Mouse (Mus musculus): ENCODE measurements around the gene Rps18. TPM values are rescaled to one million over a fixed set of nuclear protein-coding genes. Genes with fewer than 3 reads are reported as not detected.

Gene Rps18
- polyA plus RNA-seq, 2 experiments = 1,098 to 1,411 TPM

- H3K4me1 ChIP-seq (replicated peaks; ENCODE audit: control insufficient read depth in 2 of 2, insufficient read depth in 2 of 2, low read length in 1 of 2) = peaks cover 9 to 17% of the 10 kb centered on the region in 2 experiments
- DNase-seq (ENCODE audit: low read depth in 3 of 3, low spot score in 3 of 3) (no peak), ATAC-seq (ENCODE audit: insufficient read depth) (no peak)
- no peaks in the 10 kb centered on the region for H3K27me3 ChIP-seq (ENCODE audit: control insufficient read depth, insufficient read depth, low read length)
- H3K27ac ChIP-seq = no peak overlapping the region
- WGBS (ENCODE audit: insufficient replicate concordance) = 77% methylated on average over 19 of the region's 19 CpGs
- TF ChIP-seq EP300 (IDR thresholded peaks at IDR 0.05; ENCODE audit: low read depth) = no peak
- TF ChIP-seq CTCF (IDR thresholded peaks at IDR 0.05; ENCODE audit: low read depth) = no peak
- H3K36me3 ChIP-seq (replicated peaks; ENCODE audit: control insufficient read depth, insufficient read depth, low read depth) = peaks cover 23% of the 10 kb centered on the region
- H3K4me2 ChIP-seq (ENCODE audit: low read depth) = no peak overlapping the region
- no peak overlapping the region for H3K9ac ChIP-seq (replicated peaks)
- no peak overlapping the region for H3K4me3 ChIP-seq (ENCODE audit: insufficient read depth in 1 of 2, low read depth in 2 of 2, low read length in 2 of 2)
- no peaks in the 10 kb centered on the region for H3K9me3 ChIP-seq (ENCODE audit: control insufficient read depth, low read length)
These were observed 6.8 kb downstream of the Rps18 start for GRCm38 (mm10) chr17:33948905-33949537.

GRCm38 (mm10) chr17:33948090-33948904, 7.5 kb downstream of the Rps18 start:
- TF ChIP-seq CTCF (IDR thresholded peaks at IDR 0.05; ENCODE audit: low read depth) = no peak
- no peak for TF ChIP-seq EP300 (IDR thresholded peaks at IDR 0.05; ENCODE audit: low read depth)
- Histone ChIP-seq H3K27ac (no peak overlapping the region), H3K4me2 (ENCODE audit: low read depth) (no peak overlapping the region)

GRCm38 (mm10) chr17:33947430-33948089, 8.2 kb downstream of the Rps18 start:
- TF ChIP-seq CTCF (IDR thresholded peaks at IDR 0.05; ENCODE audit: low read depth) (no peak), EP300 (IDR thresholded peaks at IDR 0.05; ENCODE audit: low read depth) (no peak)
- WGBS (ENCODE audit: insufficient replicate concordance) = 50% methylated on average over 10 of the region's 10 CpGs
- DNase-seq (ENCODE audit: low read depth in 3 of 3, low spot score in 3 of 3) (no peak), ATAC-seq (ENCODE audit: insufficient read depth) (no peak)
- H3K36me3 ChIP-seq (replicated peaks; ENCODE audit: control insufficient read depth, insufficient read depth, low read depth) = peaks cover 9% of the 10 kb centered on the region
- H3K4me3 ChIP-seq (ENCODE audit: insufficient read depth in 1 of 2, low read depth in 2 of 2, low read length in 2 of 2) = no peak overlapping the region
- no peaks in the 10 kb centered on the region for H3K9me3 ChIP-seq (ENCODE audit: control insufficient read depth, low read length)
- H3K9ac ChIP-seq (replicated peaks) = no peak overlapping the region
- no peak overlapping the region for H3K4me2 ChIP-seq (ENCODE audit: low read depth)
- no peak overlapping the region for H3K27ac ChIP-seq
- peaks cover 4 to 7% of the 10 kb centered on the region in 2 experiments for H3K4me1 ChIP-seq (replicated peaks; ENCODE audit: control insufficient read depth in 2 of 2, insufficient read depth in 2 of 2, low read length in 1 of 2)
- H3K27me3 ChIP-seq (ENCODE audit: control insufficient read depth, insufficient read depth, low read length) = no peaks in the 10 kb centered on the region

More at GRCm38 (mm10) chr17:33948090-33948904, 7.5 kb downstream of the Rps18 start:
- ATAC-seq (ENCODE audit: insufficient read depth) = no peak
- Histone ChIP-seq H3K4me1 (replicated peaks; ENCODE audit: control insufficient read depth in 2 of 2, insufficient read depth in 2 of 2, low read length in 1 of 2) (peaks cover 7 to 14% of the 10 kb centered on the region in 2 experiments), H3K27me3 (ENCODE audit: control insufficient read depth, insufficient read depth, low read length) (no peaks in the 10 kb centered on the region), H3K9ac (replicated peaks) (no peak overlapping the region), H3K4me3 (ENCODE audit: insufficient read depth in 1 of 2, low read depth in 2 of 2, low read length in 2 of 2) (no peak overlapping the region), H3K9me3 (ENCODE audit: control insufficient read depth, low read length) (no peaks in the 10 kb centered on the region), H3K36me3 (replicated peaks; ENCODE audit: control insufficient read depth, insufficient read depth, low read depth) (peaks cover 16% of the 10 kb centered on the region)
- 76% methylated on average over 22 of the region's 22 CpGs for WGBS (ENCODE audit: insufficient replicate concordance)
- DNase-seq (ENCODE audit: low read depth in 3 of 3, low spot score in 3 of 3) = no peak

- Histone ChIP-seq H3K9me3 (ENCODE audit: control insufficient read depth, low read length) (no peaks in the 10 kb centered on the region), H3K4me1 (replicated peaks; ENCODE audit: control insufficient read depth in 2 of 2, insufficient read depth in 2 of 2, low read length in 1 of 2) (peaks cover 5 to 12% of the 10 kb centered on the region in 2 experiments; a peak in 3 of 4 replicates), H3K27me3 (ENCODE audit: control insufficient read depth, insufficient read depth, low read length) (no peaks in the 10 kb centered on the region), H3K4me3 (ENCODE audit: insufficient read depth in 1 of 2, low read depth in 2 of 2, low read length in 2 of 2) (no peak overlapping the region), H3K27ac (no peak overlapping the region), H3K4me2 (ENCODE audit: low read depth) (no peak overlapping the region), H3K9ac (replicated peaks) (no peak overlapping the region), H3K36me3 (replicated peaks; ENCODE audit: control insufficient read depth, insufficient read depth, low read depth) (no peaks in the 10 kb centered on the region; the same call in none of the 2 replicates)
- WGBS (ENCODE audit: insufficient replicate concordance) = 81% methylated on average over 15 of the region's 15 CpGs
- DNase-seq (ENCODE audit: low read depth in 3 of 3, low spot score in 3 of 3) (no peak), ATAC-seq (ENCODE audit: insufficient read depth) (no peak)
- TF ChIP-seq CTCF (IDR thresholded peaks at IDR 0.05; ENCODE audit: low read depth) (no peak), EP300 (IDR thresholded peaks at IDR 0.05; ENCODE audit: low read depth) (no peak)
These were observed 12.3 kb downstream of the Rps18 start for GRCm38 (mm10) chr17:33943454-33943853.

All from liver, embryonic 14.5 days (tissue).